Mouse (Mus musculus): ENCODE results near the gene Smyd1. TPM values are rescaled to one million over a fixed set of nuclear protein-coding genes. Genes with fewer than 3 reads are reported as not detected.
"Not testable (repeated sequence)": the region's sequence is repeated elsewhere in the genome, so short reads cannot be mapped to it uniquely, and the experiment has no call there.

Smyd1 gene
- polyA plus RNA-seq, 1 experiment from 2014 or later, result 0.56 TPM

- DNase-seq (ENCODE audit: low spot score) (no peak), ATAC-seq (ENCODE audit: low FRiP score, low TSS enrichment) (no peak)
- Histone ChIP-seq H3K4me1 (replicated peaks; ENCODE audit: control insufficient read depth, insufficient read depth) (no peaks in the 10 kb centered on the region), H3K9me3 (ENCODE audit: control insufficient read depth, low read length) (no peaks in the 10 kb centered on the region), H3K9ac (ENCODE audit: low read length) (no peak overlapping the region), H3K4me3 (ENCODE audit: low read depth, low read length) (no peak overlapping the region), H3K27me3 (ENCODE audit: control insufficient read depth, insufficient read depth, low read length) (no peaks in the 10 kb centered on the region), H3K4me2 (replicated peaks; ENCODE audit: low read depth) (no peak overlapping the region), H3K27ac (replicated peaks) (no peak overlapping the region), H3K36me3 (ENCODE audit: control insufficient read depth, insufficient read depth, low read length) (no peaks in the 10 kb centered on the region)
- TF ChIP-seq EP300 (optimal IDR thresholded peaks at IDR 0.05) (no peak), CTCF (IDR thresholded peaks at IDR 0.05; ENCODE audit: low read depth) (no peak)
- 82% methylated on average over 3 of the region's 3 CpGs for WGBS
These were observed 11.0 kb upstream of the Smyd1 start for GRCm38 (mm10) chr6:71333031-71333430.

GRCm38 (mm10) chr6:71332236-71332965, 10.4 kb upstream of the Smyd1 start:
- no peaks in the 10 kb centered on the region for H3K9me3 ChIP-seq (ENCODE audit: control insufficient read depth, low read length)
- no peak overlapping the region for H3K4me3 ChIP-seq (ENCODE audit: low read depth, low read length)
- no peak for TF ChIP-seq EP300 (optimal IDR thresholded peaks at IDR 0.05)
- TF ChIP-seq CTCF (IDR thresholded peaks at IDR 0.05; ENCODE audit: low read depth), result no peak
- WGBS, result 72% methylated on average over 11 of the region's 11 CpGs
- no peak for ATAC-seq (ENCODE audit: low FRiP score, low TSS enrichment)
- no peak overlapping the region for H3K4me2 ChIP-seq (replicated peaks; ENCODE audit: low read depth)
- H3K27ac ChIP-seq (replicated peaks), result no peak overlapping the region
- H3K4me1 ChIP-seq (replicated peaks; ENCODE audit: control insufficient read depth, insufficient read depth), result no peaks in the 10 kb centered on the region
- H3K9ac ChIP-seq (ENCODE audit: low read length), result no peak overlapping the region
- DNase-seq (ENCODE audit: low spot score), result no peak
- H3K27me3 ChIP-seq (ENCODE audit: control insufficient read depth, insufficient read depth, low read length), result no peaks in the 10 kb centered on the region
- H3K36me3 ChIP-seq (ENCODE audit: control insufficient read depth, insufficient read depth, low read length), result no peaks in the 10 kb centered on the region

GRCm38 (mm10) chr6:71331491-71331890, 9.5 kb upstream of the Smyd1 start:
- H3K9ac ChIP-seq (ENCODE audit: low read length); H3K27ac ChIP-seq (replicated peaks); H3K36me3 ChIP-seq (ENCODE audit: control insufficient read depth, insufficient read depth, low read length); H3K4me1 ChIP-seq (replicated peaks; ENCODE audit: control insufficient read depth, insufficient read depth); DNase-seq (ENCODE audit: low spot score); H3K4me3 ChIP-seq (ENCODE audit: low read depth, low read length); H3K27me3 ChIP-seq (ENCODE audit: control insufficient read depth, insufficient read depth, low read length); H3K9me3 ChIP-seq (ENCODE audit: control insufficient read depth, low read length); H3K4me2 ChIP-seq (replicated peaks; ENCODE audit: low read depth); ATAC-seq (ENCODE audit: low FRiP score, low TSS enrichment): not testable (repeated sequence)
- WGBS, result 88% methylated on average over 1 of the region's 4 CpGs

- no peak for TF ChIP-seq CTCF (IDR thresholded peaks at IDR 0.05; ENCODE audit: low read depth)
- TF ChIP-seq EP300 (optimal IDR thresholded peaks at IDR 0.05), result no peak
- Histone ChIP-seq H3K9ac (ENCODE audit: low read length) (no peak overlapping the region), H3K27ac (replicated peaks) (no peak overlapping the region), H3K36me3 (ENCODE audit: control insufficient read depth, insufficient read depth, low read length) (no peaks in the 10 kb centered on the region), H3K27me3 (ENCODE audit: control insufficient read depth, insufficient read depth, low read length) (no peaks in the 10 kb centered on the region), H3K9me3 (ENCODE audit: control insufficient read depth, low read length) (no peaks in the 10 kb centered on the region), H3K4me3 (ENCODE audit: low read depth, low read length) (no peak overlapping the region), H3K4me2 (replicated peaks; ENCODE audit: low read depth) (no peak overlapping the region), H3K4me1 (replicated peaks; ENCODE audit: control insufficient read depth, insufficient read depth) (no peaks in the 10 kb centered on the region)
- no peak for DNase-seq (ENCODE audit: low spot score)
- WGBS, result 74% methylated on average over 7 of the region's 7 CpGs
- no peak for ATAC-seq (ENCODE audit: low FRiP score, low TSS enrichment)
These were observed 8.5 kb upstream of the Smyd1 start for GRCm38 (mm10) chr6:71330486-71330885.

GRCm38 (mm10) chr6:71329881-71330280, 7.8 kb upstream of the Smyd1 start:
- ATAC-seq (ENCODE audit: low FRiP score, low TSS enrichment), result no peak
- DNase-seq (ENCODE audit: low spot score), result no peak
- no peak for TF ChIP-seq EP300 (optimal IDR thresholded peaks at IDR 0.05)
- TF ChIP-seq CTCF (IDR thresholded peaks at IDR 0.05; ENCODE audit: low read depth), result no peak
- no peaks in the 10 kb centered on the region for H3K27me3 ChIP-seq (ENCODE audit: control insufficient read depth, insufficient read depth, low read length)
- H3K9ac ChIP-seq (ENCODE audit: low read length), result no peak overlapping the region
- no peaks in the 10 kb centered on the region for H3K9me3 ChIP-seq (ENCODE audit: control insufficient read depth, low read length)
- H3K4me3 ChIP-seq (ENCODE audit: low read depth, low read length), result no peak overlapping the region
- H3K4me2 ChIP-seq (replicated peaks; ENCODE audit: low read depth), result no peak overlapping the region
- H3K4me1 ChIP-seq (replicated peaks; ENCODE audit: control insufficient read depth, insufficient read depth), result no peaks in the 10 kb centered on the region
- 76% methylated on average over 6 of the region's 6 CpGs for WGBS
- H3K36me3 ChIP-seq (ENCODE audit: control insufficient read depth, insufficient read depth, low read length), result no peaks in the 10 kb centered on the region
- H3K27ac ChIP-seq (replicated peaks), result no peak overlapping the region

- DNase-seq (ENCODE audit: low spot score) (no peak), ATAC-seq (ENCODE audit: low FRiP score, low TSS enrichment) (no peak)
- H3K27ac ChIP-seq (replicated peaks), result no peak overlapping the region
- no peak overlapping the region for H3K4me2 ChIP-seq (replicated peaks; ENCODE audit: low read depth)
- no peaks in the 10 kb centered on the region for H3K9me3 ChIP-seq (ENCODE audit: control insufficient read depth, low read length)
- H3K36me3 ChIP-seq (ENCODE audit: control insufficient read depth, insufficient read depth, low read length), result no peaks in the 10 kb centered on the region
- WGBS, result 90% methylated on average over 9 of the region's 9 CpGs
- H3K27me3 ChIP-seq (ENCODE audit: control insufficient read depth, insufficient read depth, low read length), result no peaks in the 10 kb centered on the region
- H3K4me1 ChIP-seq (replicated peaks; ENCODE audit: control insufficient read depth, insufficient read depth), result no peaks in the 10 kb centered on the region
- H3K4me3 ChIP-seq (ENCODE audit: low read depth, low read length), result no peak overlapping the region
- no peak overlapping the region for H3K9ac ChIP-seq (ENCODE audit: low read length)
- TF ChIP-seq CTCF (IDR thresholded peaks at IDR 0.05; ENCODE audit: low read depth) (no peak), EP300 (optimal IDR thresholded peaks at IDR 0.05) (no peak)
These were observed 2.8 kb upstream of the Smyd1 start for GRCm38 (mm10) chr6:71324816-71325215.
